Mouse (Mus musculus) heart, embryonic 11.5 days (tissue): ENCODE results near the gene Ush1c. TPM values are rescaled to one million over a fixed set of nuclear protein-coding genes. Genes with fewer than 3 reads are reported as not detected.
A peak's percentile ranks its signal among the peaks of the same experiment; 100 is the strongest.

ENCODE experiments used
- ATAC-seq: fragments of 200-750 bp; cut with Nextera tagmentation; replicated peaks from 2 replicates; pipeline ENCODE4 v1.8.0; 2017; ENCODE audit warnings: moderate library complexity; ENCODE audit not compliant: insufficient number of reproducible peaks, low FRiP score, low TSS enrichment
- H3K27ac ChIP-seq: fragments of 300-500 bp; sonication (generic); 2 replicates; pipeline ENCODE4 v1.5.1; 2014; ENCODE audit warnings: mild to moderate bottlenecking, low read depth, low read length
- H3K27me3 ChIP-seq: fragments of 300-500 bp; sonication (generic); 2 replicates; pipeline ENCODE4 v1.6.1; 2014; ENCODE audit warnings: mild to moderate bottlenecking, low read length, mixed read lengths; ENCODE audit not compliant: control insufficient read depth, insufficient read depth
- H3K36me3 ChIP-seq: fragments of 300-500 bp; sonication (generic); 2 replicates; pipeline ENCODE4 v1.6.1; 2014; ENCODE audit warnings: mild to moderate bottlenecking, low read length, moderate library complexity, mixed read lengths; ENCODE audit not compliant: control insufficient read depth, insufficient read depth
- H3K4me1 ChIP-seq: fragments of 300-500 bp; sonication (generic); 2 replicates; pipeline ENCODE4 v1.6.1; 2014; ENCODE audit warnings: low read length; ENCODE audit not compliant: control insufficient read depth, insufficient read depth
- H3K4me2 ChIP-seq: fragments of 300-500 bp; sonication (generic); 2 replicates; pipeline ENCODE4 v1.6.1; 2014; ENCODE audit warnings: mild to moderate bottlenecking, moderate library complexity
- H3K4me3 ChIP-seq: fragments of 300-500 bp; sonication (generic); 2 replicates; pipeline ENCODE4 v1.5.1; 2014; ENCODE audit warnings: low read depth, low read length
- H3K9ac ChIP-seq: fragments of 300-500 bp; sonication (generic); 2 replicates; pipeline ENCODE4 v1.6.1; 2014; ENCODE audit warnings: mild to moderate bottlenecking, low read depth, low read length, moderate library complexity
- H3K9me3 ChIP-seq: fragments of 300-500 bp; sonication (generic); replicated peaks from 2 replicates; pipeline ENCODE4 v1.6.1; 2016; ENCODE audit warnings: low read length; ENCODE audit not compliant: control insufficient read depth
- WGBS: fragments of 180-500 bp; shearing (Covaris S2); extraction: QIAGEN DNeasy Blood & Tissue Kit; methylation state at CpG from one replicate; pipeline ENCODE4 v1.1.7; 2014; ENCODE audit not compliant: insufficient replicate concordance; 5-methylcytosine and 5-hydroxymethylcytosine counted together
- polyA plus RNA-seq: library from polyadenylated mRNA; unstranded; fragments of >200 nt; fragmentation: Nextera tagmentation; extraction: Ambion mirVana; gene quantifications from 2 replicates; pipeline ENCODE4 v1.2.1, GENCODE M21; 2014

Gene Ush1c
- polyA plus RNA-seq, 1 experiment from 2014 or later: 2.0 TPM

DNA sequence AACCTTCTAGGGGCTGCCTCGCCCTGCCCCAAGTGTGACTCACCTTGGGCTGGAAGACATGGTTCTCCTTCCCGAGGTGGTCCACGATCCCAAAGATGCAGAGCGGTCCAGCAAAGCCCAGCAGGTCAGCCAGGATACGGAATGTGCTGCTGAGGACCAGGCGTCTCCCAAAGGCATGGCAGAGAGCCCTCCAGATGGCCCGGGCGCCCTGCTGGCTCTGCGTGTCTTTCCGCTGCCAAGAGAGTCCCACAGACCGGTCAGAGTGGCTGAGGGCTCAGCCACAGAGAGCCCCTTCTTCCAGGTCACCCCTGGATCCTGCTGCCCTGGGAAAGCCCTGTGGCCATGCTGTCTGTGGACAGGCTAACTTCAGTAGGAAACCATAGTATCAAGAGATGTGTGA is 72.4 kb downstream of the Ush1c start:
- 86% methylated on average over 11 of the region's 11 CpGs for WGBS
- no peak for ATAC-seq
- Histone ChIP-seq H3K27ac (no peak overlapping the region), H3K36me3 (no peaks in the 10 kb centered on the region), H3K4me1 (peaks cover 9% of the 10 kb centered on the region), H3K9ac (no peak overlapping the region), H3K9me3 (no peaks in the 10 kb centered on the region), H3K4me2 (no peak overlapping the region), H3K4me3 (no peak overlapping the region), H3K27me3 (no peaks in the 10 kb centered on the region)

DNA sequence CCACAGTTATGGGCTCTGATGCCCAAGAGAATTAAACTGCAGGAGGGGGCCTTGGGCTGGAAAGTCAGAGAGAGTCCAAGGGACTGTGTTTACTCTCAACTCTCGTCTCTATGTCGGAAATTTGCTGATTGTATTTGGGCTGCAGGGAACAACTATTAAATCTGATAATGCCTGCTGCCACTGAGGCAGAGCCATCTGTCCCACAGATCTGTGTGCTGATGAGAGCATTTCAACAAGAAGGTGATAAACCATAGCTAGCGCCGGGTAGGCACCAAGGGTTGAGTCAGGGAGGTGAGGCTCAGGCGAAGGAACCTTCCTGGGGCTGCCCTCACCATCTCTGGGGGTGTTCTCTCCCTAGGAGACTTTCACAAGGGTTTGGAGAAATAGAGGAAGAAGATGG is 75.6 kb downstream of the Ush1c start:
- no peak for ATAC-seq
- no peak overlapping the region for H3K4me3 ChIP-seq
- no peaks in the 10 kb centered on the region for H3K27me3 ChIP-seq
- WGBS: 74% methylated on average over 5 of the region's 5 CpGs
- no peak overlapping the region for H3K27ac ChIP-seq
- no peaks in the 10 kb centered on the region for H3K9me3 ChIP-seq
- H3K36me3 ChIP-seq: no peaks in the 10 kb centered on the region
- peaks cover 9% of the 10 kb centered on the region for H3K4me1 ChIP-seq
- no peak overlapping the region for H3K4me2 ChIP-seq
- H3K9ac ChIP-seq: no peak overlapping the region

DNA sequence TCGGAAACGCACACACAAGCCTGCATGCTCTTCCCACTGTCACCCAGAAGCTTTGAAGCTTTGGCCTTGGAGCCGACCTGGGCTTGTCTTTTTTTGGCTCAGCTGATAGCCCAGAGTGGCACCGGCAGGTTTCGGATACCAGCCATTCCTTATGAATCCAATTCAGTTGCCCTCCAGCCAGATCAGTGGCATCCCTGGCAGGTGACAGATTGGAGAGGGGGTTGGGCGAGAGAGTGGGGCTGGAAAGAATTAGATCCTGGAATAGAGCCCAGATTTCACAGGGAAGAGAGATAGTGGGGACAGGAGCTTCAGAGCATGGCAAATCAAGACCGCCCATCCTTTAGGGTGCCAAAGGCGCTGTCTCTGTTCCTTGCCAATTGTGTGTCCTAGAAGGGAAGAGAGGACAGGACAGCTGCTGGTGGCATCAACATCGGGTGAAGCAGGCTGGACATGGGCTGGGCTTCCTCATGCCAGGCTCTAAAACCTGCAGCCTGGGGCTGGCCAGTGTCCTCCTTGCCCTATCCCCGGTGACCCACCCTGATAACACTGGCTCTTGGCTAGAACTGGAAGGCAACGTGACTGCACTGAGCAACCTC is 76.1 kb downstream of the Ush1c start:
- WGBS: 52% methylated on average over 11 of the region's 11 CpGs
- Histone ChIP-seq H3K27me3 (no peaks in the 10 kb centered on the region), H3K4me1 (peaks cover 9% of the 10 kb centered on the region), H3K4me3 (no peak overlapping the region), H3K36me3 (no peaks in the 10 kb centered on the region), H3K4me2 (peak overlapping the region; percentile 42), H3K27ac (peak overlapping the region; percentile 50; the same call in 1 of the 2 replicates), H3K9ac (no peak overlapping the region), H3K9me3 (no peaks in the 10 kb centered on the region)
- ATAC-seq: no peak

- Histone ChIP-seq H3K27ac (peak overlapping the region; percentile 50; the same call in 1 of the 2 replicates), H3K9me3 (no peaks in the 10 kb centered on the region), H3K4me1 (peaks cover 9% of the 10 kb centered on the region), H3K9ac (no peak overlapping the region), H3K4me3 (no peak overlapping the region), H3K4me2 (no peak overlapping the region), H3K27me3 (no peaks in the 10 kb centered on the region), H3K36me3 (no peaks in the 10 kb centered on the region)
- 33% methylated on average over 3 of the region's 3 CpGs for WGBS
- no peak for ATAC-seq
Observed at GRCm38 (mm10) chr7:46161615-46162014, 76.7 kb downstream of the Ush1c start.

GRCm38 (mm10) chr7:46157746-46158145 is 80.6 kb downstream of the Ush1c start:
- Histone ChIP-seq H3K4me2 (no peak overlapping the region), H3K36me3 (no peaks in the 10 kb centered on the region), H3K9ac (no peak overlapping the region), H3K4me3 (no peak overlapping the region), H3K9me3 (no peaks in the 10 kb centered on the region), H3K27ac (no peak overlapping the region), H3K4me1 (peaks cover 9% of the 10 kb centered on the region), H3K27me3 (no peaks in the 10 kb centered on the region)
- ATAC-seq: no peak
- 63% methylated on average over 7 of the region's 7 CpGs for WGBS

DNA sequence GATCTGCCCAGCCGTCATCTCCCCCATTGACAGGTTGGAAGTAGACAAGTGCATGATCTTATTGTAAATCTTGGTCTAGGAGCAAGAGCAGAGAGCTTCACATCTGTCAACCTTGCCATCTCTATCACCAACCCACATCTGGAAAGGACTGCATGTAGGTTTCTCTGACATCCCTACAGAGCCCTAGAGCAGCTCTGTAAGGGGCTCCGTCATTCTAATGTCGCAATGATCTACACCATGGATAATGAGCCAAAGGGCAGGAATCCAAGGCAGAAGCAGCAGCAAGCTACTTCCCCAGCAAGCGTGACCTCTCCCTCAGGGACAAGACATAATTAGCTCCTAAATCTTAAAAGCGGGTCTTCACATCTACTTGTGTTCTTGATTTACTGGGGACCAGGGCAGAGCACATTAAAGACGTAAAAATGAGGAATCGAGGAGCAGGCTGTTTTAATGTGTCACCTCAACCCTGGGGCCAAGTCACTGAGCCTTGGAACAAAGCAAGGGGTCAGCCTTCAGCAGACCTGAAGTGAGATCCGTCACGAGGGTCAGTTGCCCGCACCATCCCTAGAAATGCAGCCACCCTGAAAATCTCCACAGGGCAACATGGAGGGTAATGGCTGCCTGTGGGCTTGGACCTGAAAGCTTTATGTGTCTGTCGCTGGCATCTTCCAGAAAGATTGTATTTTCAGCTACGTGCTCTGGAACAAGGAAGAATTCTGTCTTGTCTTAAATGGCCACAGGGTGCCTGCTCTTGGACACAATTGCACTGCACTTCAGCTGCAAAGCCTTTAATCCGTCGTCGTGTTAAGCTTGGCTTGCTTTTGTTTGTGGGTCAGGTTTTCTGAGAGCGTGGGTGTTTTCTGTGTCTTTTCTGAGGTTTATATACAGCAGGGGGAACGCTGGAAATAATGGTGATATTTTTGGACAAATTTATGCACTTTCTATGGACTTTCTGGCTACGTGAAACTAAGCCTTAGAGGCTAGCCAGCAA is 83.5 kb downstream of the Ush1c start:
- WGBS: 79% methylated on average over 18 of the region's 18 CpGs
- Histone ChIP-seq H3K4me1 (no peaks in the 10 kb centered on the region), H3K4me2 (no peak overlapping the region), H3K4me3 (no peak overlapping the region), H3K9me3 (no peaks in the 10 kb centered on the region), H3K9ac (no peak overlapping the region), H3K36me3 (no peaks in the 10 kb centered on the region), H3K27ac (no peak overlapping the region), H3K27me3 (no peaks in the 10 kb centered on the region)
- no peak for ATAC-seq

GRCm38 (mm10) chr7:46152819-46153351 is 85.4 kb downstream of the Ush1c start:
- no peak overlapping the region for H3K4me3 ChIP-seq
- 74% methylated on average over 9 of the region's 9 CpGs for WGBS
- H3K4me2 ChIP-seq: no peak overlapping the region
- no peaks in the 10 kb centered on the region for H3K36me3 ChIP-seq
- no peak for ATAC-seq
- H3K27me3 ChIP-seq: no peaks in the 10 kb centered on the region
- no peak overlapping the region for H3K27ac ChIP-seq
- H3K9ac ChIP-seq: no peak overlapping the region
- H3K9me3 ChIP-seq: no peaks in the 10 kb centered on the region
- no peaks in the 10 kb centered on the region for H3K4me1 ChIP-seq

- 0 out of 2 replicates have a peak, but pooled peaks have one; percentile 39 for ATAC-seq
- Histone ChIP-seq H3K9ac (no peak overlapping the region), H3K4me1 (no peaks in the 10 kb centered on the region), H3K27me3 (no peaks in the 10 kb centered on the region), H3K36me3 (no peaks in the 10 kb centered on the region), H3K4me2 (no peak overlapping the region), H3K27ac (no peak overlapping the region), H3K4me3 (no peak overlapping the region), H3K9me3 (no peaks in the 10 kb centered on the region)
- 65% methylated on average over 7 of the region's 7 CpGs for WGBS
Observed at GRCm38 (mm10) chr7:46147417-46147816, 90.9 kb downstream of the Ush1c start.
